Mouse (Mus musculus) CD4-positive naive resting alpha-beta T cell, adult 57 days (primary cell): ENCODE measurements around the gene Trim56. TPM values are rescaled to one million over a fixed set of nuclear protein-coding genes. Genes with fewer than 3 reads are reported as not detected.

Experiments used
- total RNA-seq: library from RNA; stranded (reverse); gene quantifications from one replicate; pipeline ENCODE4 v1.2.4, GENCODE M21; 2023

Trim56 gene
- total RNA-seq, result 93.5 TPM

DNA sequence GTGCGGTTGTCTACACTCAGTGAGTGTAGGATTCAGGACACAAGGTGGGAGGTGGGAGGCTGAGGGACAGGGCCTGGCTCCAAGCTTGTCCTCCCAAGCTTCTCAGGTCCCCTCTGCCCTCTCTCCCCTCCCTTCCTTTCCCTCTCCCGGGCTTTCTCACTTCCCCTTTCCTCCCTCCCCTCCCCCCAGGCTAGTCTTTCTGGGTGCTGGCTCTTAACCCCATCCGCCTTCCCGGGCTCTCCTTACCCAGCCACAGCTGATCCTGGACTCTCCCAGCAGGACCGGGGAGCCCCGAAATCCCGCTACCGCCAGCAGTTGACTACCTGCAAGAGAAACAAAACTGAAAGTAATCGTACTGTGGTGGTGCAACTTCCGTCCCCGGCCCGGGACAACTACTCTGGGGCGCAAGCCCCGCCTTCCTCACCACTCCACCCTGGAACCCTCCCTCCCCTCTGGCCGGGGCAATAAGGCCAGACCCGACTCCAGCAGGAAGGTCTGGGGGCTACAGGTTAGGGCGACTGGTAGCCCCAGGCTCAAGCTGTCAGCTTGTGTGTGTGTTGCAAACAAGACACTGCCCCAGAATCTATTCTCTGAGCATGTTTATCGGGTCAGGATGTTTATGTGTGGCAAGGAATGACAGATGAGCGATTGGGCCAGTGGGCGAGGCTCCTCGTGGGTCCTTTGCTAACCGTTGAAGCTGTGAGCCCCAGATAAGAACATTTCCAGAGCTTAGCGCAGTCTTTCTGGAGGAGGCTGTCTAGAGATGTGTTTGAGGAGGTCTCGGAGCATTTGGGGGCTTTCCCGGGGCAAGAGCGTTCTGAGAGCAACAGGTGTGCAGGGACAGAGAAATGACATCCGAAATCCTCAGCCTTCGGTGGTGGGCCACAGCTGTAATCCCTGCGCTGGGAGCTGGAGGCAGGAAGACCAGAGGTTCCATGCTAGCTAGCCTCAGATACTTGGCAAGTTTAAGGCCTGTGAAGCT, at the start of gene Trim56:
Gene Trim56, minus strand, starts transcription at position 344 of the 982 bp plus-strand sequence.

DNA sequence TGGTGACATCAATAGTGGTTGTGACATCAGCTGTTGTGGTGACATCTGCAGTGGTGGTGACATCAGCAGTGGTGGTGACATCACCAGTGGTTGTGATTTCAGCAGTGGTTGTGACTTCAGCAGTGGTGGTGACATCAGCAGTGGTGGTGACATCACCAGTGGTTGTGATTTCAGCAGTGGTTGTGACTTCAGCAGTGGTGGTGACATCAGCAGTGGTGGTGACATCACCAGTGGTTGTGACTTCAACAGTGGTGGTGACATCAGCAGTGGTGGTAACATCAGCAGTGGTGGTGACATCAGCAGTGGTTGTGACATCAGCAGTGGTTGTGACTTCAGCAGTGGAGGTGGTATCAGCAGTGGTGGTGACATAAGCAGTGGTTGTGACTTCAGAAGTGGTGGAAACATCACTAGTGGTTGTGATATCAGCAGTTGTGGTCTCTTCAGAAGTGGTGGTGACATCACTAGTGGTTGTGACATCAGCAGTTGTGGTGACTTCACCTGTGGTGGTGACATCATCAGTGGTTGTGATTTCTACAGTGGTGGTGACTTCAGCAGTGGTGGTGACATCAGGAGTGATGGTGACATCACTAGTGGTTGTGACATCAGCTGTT, 33.4 kb upstream of the Trim56 start, which contains the start of gene Muc3:
Gene Muc3, minus strand, starts transcription at position 51 of the 611 bp plus-strand sequence.

DNA sequence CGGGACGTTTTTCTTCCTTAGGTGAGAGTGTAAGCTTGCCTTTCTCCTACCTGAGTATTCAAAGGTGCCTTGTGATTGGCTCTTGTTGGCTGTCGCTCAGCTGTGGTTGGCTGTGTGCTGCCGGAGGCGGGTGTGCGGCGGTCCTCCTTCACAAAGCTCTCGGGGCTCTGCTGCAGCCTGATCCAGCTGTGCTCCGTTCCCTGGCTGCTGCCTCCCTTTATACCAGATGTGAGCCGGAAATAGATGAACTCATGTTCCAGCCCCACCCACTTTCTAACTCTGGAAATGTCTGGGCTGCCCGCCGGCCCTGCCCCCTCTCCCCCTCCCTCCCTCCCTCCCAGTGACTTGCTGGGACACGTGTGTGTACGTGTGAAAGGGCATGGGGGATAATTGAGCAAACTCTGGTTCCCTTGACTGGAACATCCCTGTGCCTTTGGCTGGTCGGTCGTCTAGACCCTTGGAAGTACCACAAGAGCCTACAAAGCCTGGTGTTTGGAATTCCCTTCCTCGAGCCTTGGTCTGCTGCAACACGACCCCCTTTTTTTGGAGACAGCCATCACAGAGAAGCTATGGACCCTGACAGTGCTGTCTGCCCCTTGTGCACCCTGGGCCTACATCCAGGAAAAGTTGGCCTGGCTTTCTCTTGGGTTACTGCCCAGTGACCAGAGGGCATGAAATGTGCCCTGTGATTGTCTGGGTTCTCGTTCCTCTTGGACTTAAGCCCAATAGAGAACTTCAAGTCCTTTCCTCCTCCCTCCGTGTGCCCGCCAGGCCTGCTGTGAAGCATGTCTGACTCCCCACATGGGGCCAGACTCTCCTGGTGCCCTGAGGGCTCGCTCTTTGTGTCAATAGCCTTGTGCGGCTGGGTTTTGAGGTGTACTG, 43.7 kb downstream of the Trim56 start, which contains the start of gene Serpine1:
Gene Serpine1, minus strand, starts transcription at position 190 of the 882 bp plus-strand sequence.

Other genes starting within 250 kb of the Trim56 start
- not detected for gene Col26a1, start 233.0 kb downstream of the Trim56 start, total RNA-seq
- 0.92 TPM for gene Ift22, start 208.1 kb downstream of the Trim56 start, total RNA-seq
- gene Fis1, start 162.9 kb downstream of the Trim56 start, total RNA-seq, result 120 TPM
- gene Cldn15, start 149.6 kb downstream of the Trim56 start, total RNA-seq, result 2.0 TPM
- gene Plod3, start 129.2 kb downstream of the Trim56 start, total RNA-seq, result 12.5 TPM
- gene Znhit1, start 128.2 kb downstream of the Trim56 start, total RNA-seq, result 21.4 TPM
- not detected for gene Vgf, start 89.8 kb downstream of the Trim56 start, total RNA-seq
- gene Ap1s1, start 70.1 kb downstream of the Trim56 start, total RNA-seq, result 27.0 TPM
- gene Serpine1, start 43.9 kb downstream of the Trim56 start, total RNA-seq, result 0.30 TPM
- not detected for gene Muc3, start 33.1 kb upstream of the Trim56 start, total RNA-seq
- 18.4 TPM for gene Muc3a, start 96.2 kb upstream of the Trim56 start, total RNA-seq
- gene Ache, start 171.3 kb upstream of the Trim56 start, total RNA-seq, result 0.21 TPM
- 0.59 TPM for gene Ufsp1, start 178.4 kb upstream of the Trim56 start, total RNA-seq
- gene Srrt, start 191.5 kb upstream of the Trim56 start, total RNA-seq, result 428 TPM
- 10.6 TPM for gene Trip6, start 198.2 kb upstream of the Trim56 start, total RNA-seq
- 22.0 TPM for gene Slc12a9, start 217.4 kb upstream of the Trim56 start, total RNA-seq
- 0.59 TPM for gene Ephb4, start 233.9 kb upstream of the Trim56 start, total RNA-seq